Mouse (Mus musculus): ENCODE results near the gene Cct8l1. TPM values are rescaled to one million over a fixed set of nuclear protein-coding genes. Genes with fewer than 3 reads are reported as not detected.

Gene Cct8l1
- total RNA-seq, 2 experiments from 2014 or later: 0.18 to 0.68 TPM

- Histone ChIP-seq H3K27ac (no peak overlapping the region), H3K4me3 (no peak overlapping the region)
- TF ChIP-seq CTCF (IDR thresholded peaks at IDR 0.05): no peak
- no peak for DNase-seq (ENCODE audit: extremely low spot score in 1 of 2, low spot score in 2 of 2)
- intact Hi-C loops (cut with DNase I): loop anchor here (5.0 kb wide), 1 partner anchor 75 kb away; no protein-coding TSS in a partner anchor
These were observed 16.6 kb downstream of the Cct8l1 start for GRCm38 (mm10) chr5:25532256-25533147.

- DNase-seq (ENCODE audit: extremely low spot score in 1 of 2, low spot score in 2 of 2): no peak
- no peak for TF ChIP-seq CTCF (IDR thresholded peaks at IDR 0.05)
- intact Hi-C loops (cut with DNase I): loop anchor here (5.0 kb wide), 1 partner anchor 74 kb away; no protein-coding TSS in a partner anchor
- Histone ChIP-seq H3K4me3 (no peak overlapping the region), H3K27ac (no peak overlapping the region)
These were observed 17.4 kb downstream of the Cct8l1 start for GRCm38 (mm10) chr5:25533298-25533697.

GRCm38 (mm10) chr5:25535566-25535965 lies 19.7 kb downstream of the Cct8l1 start:
- Histone ChIP-seq H3K27ac (no peak overlapping the region), H3K4me3 (no peak overlapping the region)
- no peak for TF ChIP-seq CTCF (IDR thresholded peaks at IDR 0.05)
- intact Hi-C loops (cut with DNase I): no loop called here
- DNase-seq (ENCODE audit: extremely low spot score in 1 of 2, low spot score in 2 of 2): no peak

DNA sequence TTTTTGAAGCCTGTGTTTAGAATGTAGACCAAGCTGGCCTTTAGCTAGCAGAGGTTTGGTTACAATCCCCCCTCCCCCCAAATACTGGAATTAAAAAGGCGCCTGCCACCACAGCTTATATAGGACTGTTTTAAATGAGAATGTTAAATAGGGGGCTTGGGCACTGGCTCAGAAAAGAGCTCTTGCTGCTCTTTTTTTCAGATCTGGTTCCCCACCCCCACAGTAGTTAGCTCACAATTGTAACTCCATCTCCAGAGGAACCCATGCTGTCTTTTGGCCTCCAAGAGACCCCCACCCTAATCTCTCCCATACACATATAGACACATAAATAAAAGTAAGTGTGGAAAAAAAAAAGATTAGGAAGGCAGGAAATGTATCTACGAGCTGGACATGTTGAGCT lies 20.6 kb downstream of the Cct8l1 start:
- no peak overlapping the region for H3K4me3 ChIP-seq
- TF ChIP-seq CTCF (IDR thresholded peaks at IDR 0.05): no peak
- intact Hi-C loops (cut with DNase I): no loop called here
- DNase-seq (ENCODE audit: extremely low spot score in 1 of 2, low spot score in 2 of 2): no peak
- no peak overlapping the region for H3K27ac ChIP-seq

- H3K4me3 ChIP-seq: no peak overlapping the region
- intact Hi-C loops (cut with DNase I): no loop called here
- no peak for TF ChIP-seq CTCF (IDR thresholded peaks at IDR 0.05)
- DNase-seq (ENCODE audit: extremely low spot score in 1 of 2, low spot score in 2 of 2): no peak
- H3K27ac ChIP-seq: no peak overlapping the region
These were observed 21.1 kb downstream of the Cct8l1 start for GRCm38 (mm10) chr5:25536921-25537409.

DNA sequence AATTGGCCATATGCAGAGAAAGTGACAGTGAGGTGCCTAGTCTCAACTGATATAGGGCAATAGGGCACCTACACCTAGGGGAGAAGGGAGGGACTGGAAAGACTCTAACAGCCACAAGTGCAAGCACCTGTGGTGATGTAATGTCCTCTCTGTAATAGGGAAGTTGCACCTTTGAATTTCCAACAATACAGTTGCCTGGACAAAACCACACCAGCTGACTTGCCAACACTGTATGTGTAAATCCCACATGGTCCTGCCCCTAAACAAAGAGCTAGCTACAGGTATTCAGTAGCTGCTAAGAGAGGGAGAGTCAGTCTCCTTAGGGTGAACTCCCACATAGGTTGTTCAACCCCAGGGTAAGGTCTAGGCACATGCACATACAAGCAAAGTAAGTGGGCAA lies 24.5 kb downstream of the Cct8l1 start:
- intact Hi-C loops (cut with DNase I): no loop called here
- DNase-seq (ENCODE audit: extremely low spot score in 1 of 2, low spot score in 2 of 2): no peak
- Histone ChIP-seq H3K4me3 (no peak overlapping the region), H3K27ac (no peak overlapping the region)
- TF ChIP-seq CTCF (IDR thresholded peaks at IDR 0.05): no peak

- no peak; the same call in 1 of the 2 replicates for TF ChIP-seq CTCF (IDR thresholded peaks at IDR 0.05)
- no peak overlapping the region for H3K4me3 ChIP-seq
- DNase-seq (ENCODE audit: extremely low spot score in 1 of 2, low spot score in 2 of 2): no peak
- intact Hi-C loops (cut with DNase I): no loop called here
- no peak overlapping the region for H3K27ac ChIP-seq
These were observed 25.1 kb downstream of the Cct8l1 start for GRCm38 (mm10) chr5:25540921-25541320.

DNA sequence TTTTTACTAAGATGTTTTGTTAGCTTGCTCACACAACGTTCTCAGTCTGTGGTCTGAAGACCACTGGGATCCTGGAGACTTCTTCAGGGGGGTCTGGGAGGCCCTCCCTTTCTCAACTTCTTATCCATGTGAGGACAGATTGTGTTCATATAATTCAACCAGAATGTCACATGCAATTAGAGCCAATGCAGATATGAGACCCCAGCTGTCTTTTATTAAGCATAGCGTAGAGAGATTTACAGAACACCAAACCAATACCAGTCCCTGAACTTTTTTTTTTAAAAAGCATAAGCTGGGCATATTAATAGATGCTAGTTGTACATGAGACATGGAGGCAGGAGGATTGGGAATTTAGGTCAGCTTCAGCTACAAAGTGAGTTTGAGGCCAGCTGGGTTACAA lies 25.8 kb downstream of the Cct8l1 start:
- H3K27ac ChIP-seq: no peak overlapping the region
- no peak for DNase-seq (ENCODE audit: extremely low spot score in 1 of 2, low spot score in 2 of 2)
- intact Hi-C loops (cut with DNase I): no loop called here
- no peak overlapping the region for H3K4me3 ChIP-seq
- TF ChIP-seq CTCF (IDR thresholded peaks at IDR 0.05): no peak

GRCm38 (mm10) chr5:25544061-25544460 lies 28.2 kb downstream of the Cct8l1 start:
- no peak overlapping the region for H3K27ac ChIP-seq
- H3K4me3 ChIP-seq: no peak overlapping the region
- intact Hi-C loops (cut with DNase I): no loop called here
- TF ChIP-seq CTCF (IDR thresholded peaks at IDR 0.05): no peak
- no peak for DNase-seq (ENCODE audit: extremely low spot score in 1 of 2, low spot score in 2 of 2)

DNA sequence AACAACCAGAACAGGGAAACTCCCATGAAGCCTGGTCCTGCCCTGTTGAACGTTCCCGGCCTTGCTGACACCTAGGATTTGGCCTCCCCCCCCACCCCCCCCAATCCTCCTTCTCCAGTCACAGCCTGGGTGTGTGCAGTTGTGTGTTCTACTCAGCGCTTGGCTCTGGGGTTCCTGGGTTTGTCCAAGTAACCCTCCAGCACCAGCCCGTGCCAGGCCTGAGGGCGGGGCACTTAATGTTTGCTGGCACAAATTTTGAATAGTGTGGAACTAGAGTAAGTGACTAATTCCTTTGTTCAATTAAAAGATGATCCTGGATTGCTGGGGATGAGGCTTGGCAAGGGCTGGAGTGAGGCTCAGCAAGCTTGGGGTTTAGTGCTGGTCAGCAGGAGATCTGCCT lies 28.7 kb downstream of the Cct8l1 start:
- Histone ChIP-seq H3K4me3 (no peak overlapping the region), H3K27ac (no peak overlapping the region)
- DNase-seq (ENCODE audit: extremely low spot score in 1 of 2, low spot score in 2 of 2): no peak
- no peak for TF ChIP-seq CTCF (IDR thresholded peaks at IDR 0.05)
- intact Hi-C loops (cut with DNase I): no loop called here

GRCm38 (mm10) chr5:25546912-25547311 lies 31.0 kb downstream of the Cct8l1 start:
- DNase-seq (ENCODE audit: extremely low spot score in 1 of 2, low spot score in 2 of 2): no peak

GRCm38 (mm10) chr5:25550912-25551311 lies 35.0 kb downstream of the Cct8l1 start:
- DNase-seq (ENCODE audit: extremely low spot score in 1 of 2, low spot score in 2 of 2): no peak
- intact Hi-C loops (cut with DNase I): no loop called here
- H3K27ac ChIP-seq: no peak overlapping the region
- TF ChIP-seq CTCF (IDR thresholded peaks at IDR 0.05): no peak
- no peak overlapping the region for H3K4me3 ChIP-seq

More at GRCm38 (mm10) chr5:25546912-25547311, 31.0 kb downstream of the Cct8l1 start:
- TF ChIP-seq CTCF (IDR thresholded peaks at IDR 0.05): no peak
- no peak overlapping the region for H3K27ac ChIP-seq
- no peak overlapping the region for H3K4me3 ChIP-seq
- intact Hi-C loops (cut with DNase I): no loop called here

Measured in left cerebral cortex, adult 2 months (tissue).